Mouse (Mus musculus) forebrain, embryonic 15.5 days (tissue): ENCODE data around the gene Lasp1. TPM values are rescaled to one million over a fixed set of nuclear protein-coding genes. Genes with fewer than 3 reads are reported as not detected.

ENCODE experiments used
- polyA plus RNA-seq: library from polyadenylated mRNA; unstranded; fragments of >200 nt; fragmentation: Nextera tagmentation; extraction: Ambion mirVana; gene quantifications from 2 replicates; pipeline ENCODE4 v1.2.1, GENCODE M21; 2015

Gene Lasp1
- polyA plus RNA-seq, 1 experiment from 2014 or later, result 132 TPM

Other genes with a start within 250 kb of the Lasp1 start
- gene Srcin1, start 222.8 kb upstream of the Lasp1 start, polyA plus RNA-seq, result 10.8 and 11.6 TPM in 2 replicates
- 4.6 and 5.8 TPM in 2 replicates for gene Epop, start 169.3 kb upstream of the Lasp1 start, polyA plus RNA-seq
- gene Mllt6, start 135.6 kb upstream of the Lasp1 start, polyA plus RNA-seq, result 4.3 and 4.7 TPM in 2 replicates
- 17.4 and 19.5 TPM in 2 replicates for gene Cisd3, start 113.2 kb upstream of the Lasp1 start, polyA plus RNA-seq
- 18.1 and 18.8 TPM in 2 replicates for gene Pcgf2, start 98.5 kb upstream of the Lasp1 start, polyA plus RNA-seq
- 460 and 475 TPM in 2 replicates for gene Psmb3, start 95.6 kb upstream of the Lasp1 start, polyA plus RNA-seq
- 4.1 and 4.8 TPM in 2 replicates for gene Pip4k2b, start 54.3 kb upstream of the Lasp1 start, polyA plus RNA-seq
- 18.0 and 18.6 TPM in 2 replicates for gene Cwc25, start 32.4 kb upstream of the Lasp1 start, polyA plus RNA-seq
- gene 1700001P01Rik, start 23.1 kb upstream of the Lasp1 start, polyA plus RNA-seq, result 0.39 and 0.75 TPM in 2 replicates
- gene Rpl23, start 16.6 kb upstream of the Lasp1 start, polyA plus RNA-seq, result 327 and 370 TPM in 2 replicates
- gene B230217C12Rik, start 41.8 kb downstream of the Lasp1 start, polyA plus RNA-seq, result 17.8 and 21.0 TPM in 2 replicates
- gene Fbxo47, start 85.2 kb downstream of the Lasp1 start, polyA plus RNA-seq, result 0.67 and 1.0 TPM in 2 replicates
- 0.65 and 0.89 TPM in 2 replicates for gene Plxdc1, start 187.4 kb downstream of the Lasp1 start, polyA plus RNA-seq
- gene Arl5c, start 197.2 kb downstream of the Lasp1 start, polyA plus RNA-seq, result 6.9 and 7.0 TPM in 2 replicates
- 40.7 and 41.5 TPM in 2 replicates for gene Cacnb1, start 224.0 kb downstream of the Lasp1 start, polyA plus RNA-seq
- 667 and 700 TPM in 2 replicates for gene Rpl19, start 227.7 kb downstream of the Lasp1 start, polyA plus RNA-seq